ENCODE assay signal across 8 mouse cellular contexts in genomic region chr9:106159784-106160301, GRCm38 (mm10). TPM values are rescaled to one million over a fixed set of nuclear protein-coding genes. Genes with fewer than 3 reads are reported as not detected.
DNase-seq lines count a peak whose midpoint lies in the region; ATAC-seq and TF ChIP-seq lines count a peak whose summit lies in the region.

No protein-coding gene starts in this region.

- no peak for TF ChIP-seq CTCF in bone marrow, adult 2 months (IDR thresholded peaks at IDR 0.05; ENCODE audit: control insufficient read depth, insufficient read depth, low read length)

- no peaks in the 10 kb centered on the region for H3K4me1 ChIP-seq in bone marrow, adult 2 months (ENCODE audit: control insufficient read depth, insufficient read depth, low read length)
- H3K4me1 ChIP-seq in embryonic facial prominence, embryonic 14.5 days (ENCODE audit: control insufficient read depth, insufficient read depth, low read length) = no peaks in the 10 kb centered on the region
- H3K4me1 ChIP-seq in limb, embryonic 12.5 days (replicated peaks) = 0 out of 2 replicates have a peak, but pooled peaks cover 2% of the 10 kb centered on the region
- H3K4me1 ChIP-seq in midbrain, embryonic 14.5 days (ENCODE audit: control insufficient read depth, insufficient read depth, low read length) = peaks cover 12% of the 10 kb centered on the region; the same call in 1 of the 2 replicates

- peak; percentile 85 for ATAC-seq in embryonic facial prominence, embryonic 14.5 days (ENCODE audit: low read depth)
- peak; percentile 73 for ATAC-seq in limb, embryonic 12.5 days (ENCODE audit: insufficient number of reproducible peaks, insufficient read depth, low FRiP score, low TSS enrichment, low read depth)
- ATAC-seq in midbrain, embryonic 14.5 days (ENCODE audit: low FRiP score, low TSS enrichment) = peak; percentile 75

- DNase-seq in 416B (ENCODE audit: low read depth) = peak; percentile 96
- DNase-seq in embryonic facial prominence, embryonic 14.5 days (ENCODE audit: low spot score) = peak; percentile 94
- DNase-seq in heart, adult 8-10 months (ENCODE audit: low spot score) = peak; percentile 97
- DNase-seq in kidney, adult 8-10 months = peak; percentile 93 to 97
- DNase-seq in midbrain, embryonic 14.5 days = peak; percentile 96
- peak; percentile 76 for DNase-seq in spleen, adult 12 weeks (ENCODE audit: low spot score)

- 0 out of 2 replicates have a peak, but pooled peaks have one; percentile 42 for TF ChIP-seq POLR2A in bone marrow, adult 2 months (IDR thresholded peaks at IDR 0.05; ENCODE audit: borderline replicate concordance, control insufficient read depth, low read depth, low read length)

- peak overlapping the region; percentile 55 for H3K4me2 ChIP-seq in embryonic facial prominence, embryonic 14.5 days (ENCODE audit: low read depth, low read length)
- peak overlapping the region; percentile 57 for H3K4me2 ChIP-seq in limb, embryonic 12.5 days
- H3K4me2 ChIP-seq in midbrain, embryonic 14.5 days (ENCODE audit: low read length) = peak overlapping the region; percentile 55

- no peaks in the 10 kb centered on the region for H3K36me3 ChIP-seq in embryonic facial prominence, embryonic 14.5 days (ENCODE audit: control insufficient read depth, insufficient read depth, low read length)
- no peaks in the 10 kb centered on the region for H3K36me3 ChIP-seq in limb, embryonic 12.5 days
- peaks cover 3% of the 10 kb centered on the region; the same call in 1 of the 2 replicates for H3K36me3 ChIP-seq in midbrain, embryonic 14.5 days (ENCODE audit: control insufficient read depth, insufficient read depth, low read length)

- peak overlapping the region; percentile 74 for H3K9ac ChIP-seq in embryonic facial prominence, embryonic 14.5 days (ENCODE audit: low read depth, low read length)
- peak overlapping the region; percentile 44; the same call in 1 of the 2 replicates for H3K9ac ChIP-seq in limb, embryonic 12.5 days (replicated peaks)
- H3K9ac ChIP-seq in midbrain, embryonic 14.5 days (replicated peaks; ENCODE audit: low read length) = peak overlapping the region; percentile 55

- H3K4me3 ChIP-seq in bone marrow, adult 2 months (replicated peaks; ENCODE audit: control insufficient read depth, low read depth, low read length) = peak overlapping the region; percentile 69
- H3K4me3 ChIP-seq in embryonic facial prominence, embryonic 14.5 days (ENCODE audit: low read depth, low read length) = peak overlapping the region; percentile 52
- H3K4me3 ChIP-seq in limb, embryonic 12.5 days (replicated peaks) = peak overlapping the region; percentile 45
- peak overlapping the region; percentile 47 for H3K4me3 ChIP-seq in midbrain, embryonic 14.5 days (replicated peaks; ENCODE audit: low read depth, low read length)

- no peaks in the 10 kb centered on the region for H3K9me3 ChIP-seq in embryonic facial prominence, embryonic 14.5 days (ENCODE audit: control insufficient read depth, low read length)
- no peaks in the 10 kb centered on the region for H3K9me3 ChIP-seq in limb, embryonic 12.5 days
- no peaks in the 10 kb centered on the region for H3K9me3 ChIP-seq in midbrain, embryonic 14.5 days (ENCODE audit: control insufficient read depth, low read length)

- peak overlapping the region; percentile 88 for H3K27ac ChIP-seq in bone marrow, adult 2 months (ENCODE audit: control insufficient read depth, insufficient read depth, low read depth, low read length, poor library complexity)
- peak overlapping the region; percentile 92 for H3K27ac ChIP-seq in embryonic facial prominence, embryonic 14.5 days (replicated peaks; ENCODE audit: low read depth, low read length)
- peak overlapping the region; percentile 88 for H3K27ac ChIP-seq in limb, embryonic 12.5 days
- H3K27ac ChIP-seq in midbrain, embryonic 14.5 days (replicated peaks; ENCODE audit: low read depth, low read length) = peak overlapping the region; percentile 99

- H3K27me3 ChIP-seq in embryonic facial prominence, embryonic 14.5 days (replicated peaks; ENCODE audit: control insufficient read depth, insufficient read depth, low read length) = no peaks in the 10 kb centered on the region
- peaks cover 8% of the 10 kb centered on the region for H3K27me3 ChIP-seq in limb, embryonic 12.5 days
- no peaks in the 10 kb centered on the region for H3K27me3 ChIP-seq in midbrain, embryonic 14.5 days (ENCODE audit: control insufficient read depth, insufficient read depth, low read length)

- WGBS in bone marrow, adult 2 months = 1% methylated on average over 24 of the region's 24 CpGs
- WGBS in embryonic facial prominence, embryonic 14.5 days = 4% methylated on average over 24 of the region's 24 CpGs
- WGBS in limb, embryonic 12.5 days = 5% methylated on average over 24 of the region's 24 CpGs
- WGBS in midbrain, embryonic 14.5 days = 1% methylated on average over 24 of the region's 24 CpGs

RNA-seq across cellular contexts. Expression of gene Glyctk, which starts 1.9 kb away (rescaled TPM):
- 0.99 and 1.9 TPM in 2 replicates for polyA plus RNA-seq in bone marrow, adult 2 months (2011; ENCODE audit: insufficient read depth, insufficient read length, low replicate concordance, missing spikeins)
- 1.9 and 2.1 TPM in 2 replicates for polyA plus RNA-seq in embryonic facial prominence, embryonic 14.5 days (2014; fragmentation: Nextera tagmentation; extraction: Ambion mirVana)
- total RNA-seq in heart, adult 8-10 months (2022) = 1 to 10 TPM; 1.5 to 2.6 (median 1.9) TPM
- 2.8 and 3.1 TPM in 2 replicates for polyA plus RNA-seq in limb, embryonic 12.5 days (2016; fragmentation: Nextera tagmentation; extraction: Ambion mirVana)
- 4.6 and 6.8 TPM in 2 replicates for polyA plus RNA-seq in midbrain, embryonic 14.5 days (2014; fragmentation: Nextera tagmentation; extraction: Ambion mirVana)

RNA-seq across cellular contexts. Expression of gene Wdr82, which starts 10.9 kb away (rescaled TPM):
- 15.9 and 17.7 TPM in 2 replicates for polyA plus RNA-seq in bone marrow, adult 2 months (2011; ENCODE audit: insufficient read depth, insufficient read length, low replicate concordance, missing spikeins)
- 25.5 and 27.9 TPM in 2 replicates for polyA plus RNA-seq in embryonic facial prominence, embryonic 14.5 days (2014; fragmentation: Nextera tagmentation; extraction: Ambion mirVana)
- total RNA-seq in heart, adult 8-10 months (2022) = 10 to 100 TPM; 29.6 to 38.5 (median 34.0) TPM
- polyA plus RNA-seq in limb, embryonic 12.5 days (2016; fragmentation: Nextera tagmentation; extraction: Ambion mirVana) = 30.1 and 31.3 TPM in 2 replicates
- polyA plus RNA-seq in midbrain, embryonic 14.5 days (2014; fragmentation: Nextera tagmentation; extraction: Ambion mirVana) = 54.0 and 75.3 TPM in 2 replicates

RNA-seq across cellular contexts. Expression of gene Ppm1m, which starts 39.7 kb away (rescaled TPM):
- 32.4 and 91.7 TPM in 2 replicates for polyA plus RNA-seq in bone marrow, adult 2 months (2011; ENCODE audit: insufficient read depth, insufficient read length, low replicate concordance, missing spikeins)
- polyA plus RNA-seq in embryonic facial prominence, embryonic 14.5 days (2014; fragmentation: Nextera tagmentation; extraction: Ambion mirVana) = 41.3 and 42.7 TPM in 2 replicates
- 10 to 100 TPM in 3 of 4 experiments, 1 to 10 TPM in 1; 9.4 to 12.8 (median 12.3) TPM for total RNA-seq in heart, adult 8-10 months (2022)
- 60.4 and 60.7 TPM in 2 replicates for polyA plus RNA-seq in limb, embryonic 12.5 days (2016; fragmentation: Nextera tagmentation; extraction: Ambion mirVana)
- 11.3 and 13.1 TPM in 2 replicates for polyA plus RNA-seq in midbrain, embryonic 14.5 days (2014; fragmentation: Nextera tagmentation; extraction: Ambion mirVana)

RNA-seq across cellular contexts. Expression of gene Twf2, which starts 43.1 kb away (rescaled TPM):
- polyA plus RNA-seq in bone marrow, adult 2 months (2011; ENCODE audit: insufficient read depth, insufficient read length, low replicate concordance, missing spikeins) = 21.7 and 63.2 TPM in 2 replicates
- polyA plus RNA-seq in embryonic facial prominence, embryonic 14.5 days (2014; fragmentation: Nextera tagmentation; extraction: Ambion mirVana) = 65.1 and 65.4 TPM in 2 replicates
- 100 to 1,000 TPM; 188 to 245 (median 236) TPM for total RNA-seq in heart, adult 8-10 months (2022)
- polyA plus RNA-seq in limb, embryonic 12.5 days (2016; fragmentation: Nextera tagmentation; extraction: Ambion mirVana) = 62.1 and 69.8 TPM in 2 replicates
- 46.4 and 55.4 TPM in 2 replicates for polyA plus RNA-seq in midbrain, embryonic 14.5 days (2014; fragmentation: Nextera tagmentation; extraction: Ambion mirVana)

Comparison
In these comparisons a context has a peak if more than half of its experiments do, and no peak if none do; other contexts are left out.
1. Peak in every context shown above with its lines: DNase-seq, ATAC-seq, H3K4me3 ChIP-seq and H3K27ac ChIP-seq.